In the genomic region with DNA sequence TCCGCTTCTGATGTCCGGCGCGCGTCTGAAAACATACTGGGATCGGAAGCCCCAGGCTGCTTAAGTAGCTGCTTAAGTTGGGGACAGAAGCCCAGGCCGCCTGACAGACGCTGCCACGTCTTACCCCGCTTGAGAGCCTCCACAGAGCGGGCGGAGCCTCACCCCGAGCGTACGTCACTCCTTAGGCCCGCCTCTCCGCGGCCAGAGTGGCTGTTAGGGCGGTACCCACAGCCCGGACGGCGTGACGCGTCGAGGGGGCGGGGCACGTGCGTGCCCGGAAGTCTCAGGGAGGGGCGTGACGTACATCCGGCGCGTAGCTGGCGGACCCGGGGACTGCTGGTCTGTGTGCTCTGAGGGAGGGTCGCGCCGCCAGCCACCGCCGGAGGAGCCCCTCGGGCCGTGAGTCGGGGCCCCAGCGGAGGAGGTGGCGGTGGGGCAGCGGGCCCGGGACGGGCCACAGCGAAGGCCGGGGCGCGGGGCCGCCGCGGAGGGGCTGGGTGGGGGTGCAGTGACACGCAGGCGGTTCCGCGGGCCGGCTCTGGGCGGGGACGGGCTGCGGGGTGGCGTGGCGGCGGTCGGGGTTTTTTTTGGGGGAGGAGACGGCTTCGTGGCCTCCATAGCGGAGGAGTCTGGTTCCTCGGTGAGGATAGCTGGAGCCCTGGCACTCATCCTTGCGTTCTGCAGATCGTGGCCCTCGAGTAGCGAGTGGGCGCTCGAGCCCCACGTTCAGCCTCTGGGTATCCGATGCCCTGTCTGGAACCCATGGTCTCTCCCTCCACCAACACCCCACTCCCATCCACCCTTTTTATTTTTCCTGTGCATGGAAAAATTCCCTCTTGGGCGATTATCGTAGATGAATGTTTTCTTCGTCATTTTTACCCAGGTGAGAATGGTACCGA, we compare ENCODE assay signal across 8 mouse cellular contexts. TPM values are rescaled to one million over a fixed set of nuclear protein-coding genes. Genes with fewer than 3 reads are reported as not detected.
DNase-seq lines count a peak whose midpoint lies in the region; ATAC-seq lines count a peak whose summit lies in the region.

A gene (plus strand): TSS at position 285 of the 899 bp plus-strand sequence.

- peaks cover 8% of the 10 kb centered on the region; the same call in 1 of the 2 replicates for H3K36me3 ChIP-seq in hindbrain, embryonic 15.5 days

- peak within 1 kb of the TSS; percentile 72 for H3K4me3 ChIP-seq in hindbrain, embryonic 15.5 days

- H3K9me3 ChIP-seq in hindbrain, embryonic 15.5 days, result no peaks in the 10 kb centered on the region

- peak within 1 kb of the TSS; percentile 85 for H3K9ac ChIP-seq in hindbrain, embryonic 15.5 days

- no peaks in the 10 kb centered on the region for H3K27me3 ChIP-seq in hindbrain, embryonic 15.5 days

- ATAC-seq in hindbrain, embryonic 15.5 days (ENCODE audit: low FRiP score, low read depth), result peak; percentile 99

- peaks cover 24% of the 10 kb centered on the region for H3K4me1 ChIP-seq in hindbrain, embryonic 15.5 days (replicated peaks)

- under 1% methylated on average over 74 of the region's 84 CpGs for WGBS in hindbrain, embryonic 15.5 days

- peak within 1 kb of the TSS; percentile 85 for H3K27ac ChIP-seq in hindbrain, embryonic 15.5 days (replicated peaks)

- peak within 1 kb of the TSS; percentile 89 for H3K4me2 ChIP-seq in hindbrain, embryonic 15.5 days

- DNase-seq in R1 (ENCODE audit: low read depth, low spot score), result peak; percentile 96
- DNase-seq in cerebellum, postnatal 25 days, result peak; percentile 98 to 99
- DNase-seq in frontal cortex, postnatal 36 days (ENCODE audit: low spot score in 2 of 2), result peak; percentile 96 to 99
- peak; percentile 96 for DNase-seq in left cerebral cortex, adult 11 months (ENCODE audit: low spot score)
- DNase-seq in lung, postnatal 4 days, result peak; percentile 99
- peak; percentile 95 for DNase-seq in retina, postnatal 7 days (ENCODE audit: low read depth, low spot score)
- peak; percentile 98 for DNase-seq in urinary bladder, adult 2 months (ENCODE audit: low spot score)

RNA-seq across cellular contexts. Expression of the gene that starts here (rescaled TPM):
- polyA plus RNA-seq in hindbrain, embryonic 15.5 days (2015; fragmentation: Nextera tagmentation; extraction: Ambion mirVana), result 190 and 193 TPM in 2 replicates
- polyA plus RNA-seq in urinary bladder, adult 2 months (2012; rRNA removed), result 146 and 162 TPM in 2 replicates

Comparison
In these comparisons a context has a peak if more than half of its experiments do, and no peak if none do; other contexts are left out.
1. Peak in every context shown above with its lines: DNase-seq, ATAC-seq, H3K4me3 ChIP-seq and H3K27ac ChIP-seq.